Mouse (Mus musculus) right cerebral cortex, postnatal 10 days (tissue): ENCODE results near the gene Gm572.

Experiments
- DNase-seq, 2 experiments: peaks; one replicate each; pipeline ENCODE4 v3.0.0; 2021; ENCODE audit warnings: low spot score in 2 of 2

Gene Gm572

GRCm38 (mm10) chr4:148715396-148715795 is 72.3 kb downstream of the Gm572 start:
- DNase-seq: no peak
